Mouse (Mus musculus): ENCODE measurements around the gene Cep55. TPM values are rescaled to one million over a fixed set of nuclear protein-coding genes. Genes with fewer than 3 reads are reported as not detected.

Gene Cep55
- total RNA-seq (2021): not detected
- long read RNA-seq, experiment 1: 0 reads
- long read RNA-seq, experiment 2: 0 reads

DNA sequence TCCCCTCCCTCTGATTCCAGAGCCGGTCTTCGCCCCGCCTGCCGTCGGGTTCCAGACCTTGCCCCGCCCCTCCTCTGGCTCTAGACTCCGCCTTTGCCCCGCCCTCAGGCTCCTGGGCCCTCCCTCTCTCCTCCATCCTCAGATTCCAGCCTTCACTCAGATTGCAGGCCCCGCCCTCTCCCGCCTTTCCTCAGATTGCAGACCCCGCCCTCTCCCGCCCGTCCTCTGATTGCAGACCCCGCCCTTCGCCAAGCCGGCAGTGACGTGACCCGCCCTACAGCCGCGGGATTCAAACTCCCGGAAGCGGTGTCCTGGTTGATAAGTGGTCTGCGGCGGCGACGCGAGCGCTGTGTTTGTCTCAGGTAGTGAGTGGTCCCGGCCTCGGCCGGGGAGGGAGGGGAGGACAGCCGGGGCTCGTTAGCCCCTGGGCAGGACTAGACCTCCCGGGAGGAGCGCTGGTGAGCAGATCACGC lies at the start of gene Cep55:
Gene Cep55 (plus strand): TSS at position 292 of the 473 bp plus-strand sequence.
- peak; percentile 97 for DNase-seq
- intact Hi-C loops (cut with DNase I): loop anchor here (1.0 kb wide), 1 partner anchor 99 kb away; no protein-coding TSS in a partner anchor
- no peak for TF ChIP-seq CTCF (IDR thresholded peaks at IDR 0.05)
- H3K4me3 ChIP-seq: peak within 1 kb of the TSS; percentile 83
- H3K27ac ChIP-seq: peak within 1 kb of the TSS; percentile 79

DNA sequence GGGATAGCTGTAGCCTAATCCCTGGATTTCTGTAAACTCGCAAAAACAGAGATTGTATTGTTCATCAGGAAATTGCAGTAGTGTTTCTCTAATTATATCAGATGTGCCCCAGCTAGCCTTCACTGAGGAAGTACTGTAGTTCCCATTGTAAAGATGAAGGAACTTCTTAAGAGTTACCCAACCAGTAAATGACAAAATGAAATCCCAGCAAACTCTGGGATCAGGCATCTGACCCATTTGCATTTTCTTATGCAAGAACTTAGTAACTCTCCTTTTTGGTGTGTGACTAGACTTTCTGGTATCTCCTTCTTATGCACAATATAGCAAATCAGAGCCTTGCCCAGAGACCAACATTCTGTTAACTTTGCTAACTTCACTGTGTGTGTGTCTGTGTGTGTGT lies 43.4 kb upstream of the Cep55 start:
- no peak overlapping the region for H3K27ac ChIP-seq
- intact Hi-C loops (cut with DNase I): no loop called here
- H3K4me3 ChIP-seq: no peak overlapping the region
- no peak for TF ChIP-seq CTCF (IDR thresholded peaks at IDR 0.05)
- DNase-seq: no peak

DNA sequence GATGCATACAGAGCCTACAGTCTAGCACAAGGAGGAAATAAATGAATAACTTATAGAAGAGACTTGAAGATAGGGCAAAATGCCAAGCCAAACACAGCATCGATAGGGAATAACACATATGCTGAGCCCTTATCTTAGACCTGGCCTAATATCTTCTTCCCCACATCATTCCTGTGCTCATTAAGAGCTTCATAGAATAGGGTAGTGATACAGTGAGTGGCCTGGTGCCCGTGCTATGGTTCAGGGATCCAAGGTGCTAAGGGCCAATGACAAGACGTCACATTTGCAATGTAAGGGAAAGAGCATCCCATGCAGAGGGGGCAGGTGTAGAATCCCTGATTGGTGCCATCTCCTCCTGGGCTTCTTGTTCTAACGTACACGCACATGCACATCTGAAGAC lies 40.4 kb upstream of the Cep55 start:
- TF ChIP-seq CTCF (IDR thresholded peaks at IDR 0.05): no peak
- Histone ChIP-seq H3K4me3 (no peak overlapping the region), H3K27ac (no peak overlapping the region)
- DNase-seq: no peak
- intact Hi-C loops (cut with DNase I): no loop called here

DNA sequence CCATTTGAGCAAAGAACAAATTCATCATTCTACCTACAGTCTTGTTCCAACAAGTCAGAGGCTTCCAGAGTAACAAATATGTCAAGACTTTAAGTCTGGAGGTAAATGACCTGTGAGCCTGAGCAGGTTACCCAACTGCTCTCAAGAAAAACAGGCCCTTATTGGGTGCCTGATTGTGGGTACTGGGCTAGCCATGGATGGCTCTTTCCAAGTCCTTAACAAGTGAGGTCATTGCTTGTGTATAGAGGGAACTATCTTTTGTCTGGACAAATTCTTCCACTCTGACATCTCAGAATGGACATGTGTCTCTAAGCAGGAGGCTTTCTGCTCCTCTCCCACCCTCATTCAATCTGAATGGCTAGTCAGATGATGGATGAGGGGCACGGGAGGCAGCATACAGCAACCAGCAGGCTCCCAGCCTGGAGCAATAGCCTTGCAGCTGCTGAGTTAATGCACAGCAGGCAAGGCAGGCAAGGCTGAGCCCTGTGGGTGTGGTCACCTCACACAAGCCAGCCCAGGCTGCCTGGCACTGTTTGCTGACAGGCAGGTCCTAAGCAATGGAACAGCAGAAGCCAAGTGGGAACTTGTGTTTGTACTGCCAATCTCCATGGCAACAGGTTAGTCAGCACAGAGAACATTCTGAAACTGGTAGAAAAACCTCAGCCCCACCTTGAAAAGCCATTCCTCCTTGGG lies 39.5 kb upstream of the Cep55 start:
- TF ChIP-seq CTCF (IDR thresholded peaks at IDR 0.05): no peak
- DNase-seq: peak; percentile 82
- H3K27ac ChIP-seq: peak overlapping the region; percentile 64
- no peak overlapping the region for H3K4me3 ChIP-seq
- intact Hi-C loops (cut with DNase I): no loop called here

DNA sequence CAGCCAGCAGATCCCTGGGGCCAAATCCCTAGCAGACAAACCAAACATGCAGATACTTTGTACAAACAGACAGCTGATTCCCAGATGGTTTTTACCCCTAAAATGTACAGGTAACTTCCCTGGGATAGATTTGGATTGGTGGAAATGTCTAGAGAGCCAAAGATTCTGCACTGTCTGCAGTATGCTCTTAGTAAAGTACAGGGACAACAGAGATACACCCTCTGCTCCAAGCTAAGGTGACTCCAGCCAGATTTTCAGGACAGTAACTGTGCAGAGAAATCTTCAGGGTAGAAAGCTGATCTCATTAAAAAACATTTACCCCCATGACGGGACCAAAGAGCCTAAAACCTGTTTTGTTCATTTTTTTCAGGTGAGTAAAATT lies 38.9 kb upstream of the Cep55 start:
- H3K27ac ChIP-seq: peak overlapping the region; percentile 64
- no peak for DNase-seq

DNA sequence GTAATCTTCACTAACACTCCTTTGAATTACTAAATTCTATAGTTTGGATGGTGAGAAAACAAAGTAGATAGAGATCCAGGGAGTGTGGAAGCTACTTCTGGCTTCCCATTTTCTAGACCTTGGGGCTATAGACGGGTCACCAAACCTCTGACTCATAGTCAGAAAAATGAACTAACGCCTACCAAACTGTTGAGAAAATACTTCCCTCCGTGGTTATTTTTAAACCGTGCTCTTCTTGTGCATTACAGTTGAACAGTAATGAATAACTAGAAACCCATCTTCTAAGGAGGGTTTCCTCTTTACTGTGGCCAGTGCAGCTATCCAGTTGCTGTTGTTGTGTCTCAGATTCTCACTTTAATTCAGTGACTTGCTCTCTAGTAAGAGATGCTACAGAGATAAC lies 32.1 kb upstream of the Cep55 start:
- Histone ChIP-seq H3K27ac (peak overlapping the region; percentile 32), H3K4me3 (no peak overlapping the region)
- intact Hi-C loops (cut with DNase I): no loop called here
- no peak for TF ChIP-seq CTCF (IDR thresholded peaks at IDR 0.05)
- no peak for DNase-seq

More for the DNA sequence above, 38.9 kb upstream of the Cep55 start:
- no peak for TF ChIP-seq CTCF (IDR thresholded peaks at IDR 0.05)
- intact Hi-C loops (cut with DNase I): no loop called here
- no peak overlapping the region for H3K4me3 ChIP-seq

DNA sequence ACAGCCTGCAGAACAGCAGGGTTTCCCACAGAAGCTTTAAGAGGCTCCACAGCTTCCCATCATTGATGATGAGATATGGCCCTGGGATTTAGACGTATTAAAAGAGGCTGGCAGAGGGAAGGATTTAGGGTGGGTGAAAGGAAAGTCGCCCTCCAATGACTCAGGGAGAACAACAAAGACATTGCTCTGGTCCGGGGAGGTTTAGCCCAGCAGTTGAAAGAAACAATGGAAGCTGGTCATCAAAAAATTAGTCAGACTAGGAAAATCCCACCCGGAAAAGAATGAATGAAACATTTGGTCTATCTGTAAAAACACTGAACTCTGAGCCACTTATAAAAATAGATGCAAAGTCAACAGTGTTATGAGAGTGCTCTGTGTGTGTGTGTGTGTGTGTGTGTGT lies 31.2 kb upstream of the Cep55 start:
- no peak for DNase-seq
- TF ChIP-seq CTCF (IDR thresholded peaks at IDR 0.05): no peak
- H3K27ac ChIP-seq: no peak overlapping the region; the same call in 1 of the 2 replicates
- intact Hi-C loops (cut with DNase I): no loop called here
- no peak overlapping the region for H3K4me3 ChIP-seq

DNA sequence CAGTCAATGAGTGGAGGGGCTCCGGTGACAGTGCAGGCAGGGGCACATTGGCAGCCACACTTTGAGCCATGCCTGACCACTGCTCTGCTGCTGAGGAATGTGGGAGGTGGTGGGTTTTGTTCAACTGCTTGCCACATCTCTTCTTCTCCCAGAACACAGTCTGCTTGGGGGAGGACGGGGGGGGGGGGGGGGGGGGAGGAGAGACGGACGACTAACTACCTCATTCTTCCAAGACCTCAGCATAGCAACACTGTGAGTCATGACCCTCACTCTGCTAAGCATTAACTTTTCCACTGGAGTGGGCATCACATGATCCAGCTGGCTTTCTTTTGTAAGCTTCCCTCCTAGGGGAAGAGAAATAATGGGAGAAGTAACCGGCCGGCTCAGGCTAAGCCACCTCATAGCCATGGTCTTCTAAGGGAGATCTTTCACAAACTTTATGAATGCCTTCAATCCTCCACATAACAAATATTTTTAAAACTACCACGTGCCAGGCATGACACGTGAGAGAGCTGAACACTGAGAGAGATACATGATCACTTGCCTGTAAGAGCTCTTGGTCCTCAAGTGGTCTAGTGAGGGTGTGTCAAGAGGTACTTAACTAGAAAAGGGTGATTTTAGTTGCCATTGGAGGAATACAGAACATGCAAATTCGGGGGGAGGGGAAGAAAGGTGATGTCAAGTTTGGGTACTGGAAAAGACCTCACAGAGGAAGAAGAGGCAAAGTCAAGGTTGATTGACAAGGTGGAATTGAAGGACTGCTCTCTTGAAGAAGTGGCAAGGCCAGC lies 29.4 kb upstream of the Cep55 start:
- H3K27ac ChIP-seq: peak overlapping the region; percentile 77
- H3K4me3 ChIP-seq: no peak overlapping the region
- no peak for TF ChIP-seq CTCF (IDR thresholded peaks at IDR 0.05)
- DNase-seq: peak; percentile 42
- intact Hi-C loops (cut with DNase I): no loop called here

DNA sequence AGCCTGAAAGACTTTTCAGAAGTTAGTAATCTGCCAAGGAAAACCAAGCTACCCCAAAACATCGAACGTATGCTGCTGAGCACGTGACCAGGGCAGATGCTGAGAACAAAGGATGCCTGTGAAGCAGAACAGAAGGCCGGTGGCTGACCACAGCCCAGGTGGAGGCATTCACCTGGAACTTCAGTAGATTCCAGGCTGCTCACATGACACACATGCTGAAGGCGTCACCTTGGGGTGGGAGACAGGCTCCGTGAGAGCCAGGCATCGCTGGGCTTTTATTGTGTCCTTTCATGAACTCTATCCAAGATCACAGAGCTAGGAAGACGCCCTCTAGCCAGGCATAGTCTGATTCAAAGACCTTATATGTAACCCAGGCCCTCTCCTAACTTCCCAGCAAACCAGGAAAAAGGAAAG lies 28.6 kb upstream of the Cep55 start:
- no peak overlapping the region for H3K4me3 ChIP-seq
- TF ChIP-seq CTCF (IDR thresholded peaks at IDR 0.05): no peak
- intact Hi-C loops (cut with DNase I): no loop called here
- peak overlapping the region; percentile 77 for H3K27ac ChIP-seq
- no peak for DNase-seq

DNA sequence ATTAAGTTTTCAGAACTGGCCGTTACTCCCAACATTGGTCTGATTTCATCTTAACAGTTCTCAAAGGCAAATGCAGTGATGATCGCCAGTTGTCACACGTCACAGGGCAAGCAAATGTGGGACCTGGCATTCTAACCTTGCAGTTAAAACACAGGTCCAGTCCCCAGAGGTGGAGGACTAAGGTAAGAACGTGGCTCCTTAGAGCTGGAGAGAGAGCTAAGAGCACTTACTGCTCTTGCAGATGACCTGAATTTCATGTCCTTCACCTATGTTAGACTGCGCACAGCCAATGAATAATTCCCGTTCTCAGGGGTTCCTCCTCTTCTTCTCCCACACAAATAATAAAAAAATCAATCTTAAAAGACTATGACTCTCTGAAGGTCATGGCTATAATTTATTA lies 27.4 kb upstream of the Cep55 start:
- intact Hi-C loops (cut with DNase I): no loop called here
- Histone ChIP-seq H3K4me3 (no peak overlapping the region), H3K27ac (peak overlapping the region; percentile 77)
- no peak for DNase-seq
- TF ChIP-seq CTCF (IDR thresholded peaks at IDR 0.05): no peak

DNA sequence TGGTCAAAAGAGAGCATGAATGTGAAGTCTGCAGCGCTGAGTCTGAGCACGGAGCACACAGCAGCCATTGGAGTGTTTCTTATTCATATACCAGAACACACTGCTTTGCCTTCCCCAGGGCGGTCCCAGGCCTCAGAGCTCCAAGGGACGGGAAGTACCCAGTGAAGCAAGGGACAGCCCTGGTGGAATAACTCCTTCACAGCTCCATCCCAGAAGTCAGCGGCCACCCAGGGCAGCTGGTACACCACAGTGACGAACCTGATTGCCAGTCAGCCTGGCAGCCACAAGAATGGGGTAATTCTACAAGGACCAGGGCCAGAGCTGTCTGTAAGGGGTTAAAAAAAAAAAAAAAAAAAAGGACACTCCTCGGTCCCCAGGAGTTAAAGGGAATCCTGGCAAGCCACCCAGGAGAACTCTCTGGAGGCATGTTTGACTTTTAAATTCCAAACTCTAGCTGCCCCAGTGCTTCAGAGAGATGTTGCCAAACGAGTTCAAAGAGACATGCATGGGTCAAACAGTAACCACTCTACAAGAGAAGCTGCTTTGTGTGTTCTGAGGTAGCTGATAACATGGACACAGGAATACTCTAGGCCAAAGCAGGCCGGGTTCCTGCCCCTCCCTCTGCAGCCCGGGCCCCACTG lies 26.8 kb upstream of the Cep55 start:
- intact Hi-C loops (cut with DNase I): no loop called here
- DNase-seq: peak; percentile 35
- H3K27ac ChIP-seq: peak overlapping the region; percentile 77
- no peak overlapping the region for H3K4me3 ChIP-seq
- no peak for TF ChIP-seq CTCF (IDR thresholded peaks at IDR 0.05)

DNA sequence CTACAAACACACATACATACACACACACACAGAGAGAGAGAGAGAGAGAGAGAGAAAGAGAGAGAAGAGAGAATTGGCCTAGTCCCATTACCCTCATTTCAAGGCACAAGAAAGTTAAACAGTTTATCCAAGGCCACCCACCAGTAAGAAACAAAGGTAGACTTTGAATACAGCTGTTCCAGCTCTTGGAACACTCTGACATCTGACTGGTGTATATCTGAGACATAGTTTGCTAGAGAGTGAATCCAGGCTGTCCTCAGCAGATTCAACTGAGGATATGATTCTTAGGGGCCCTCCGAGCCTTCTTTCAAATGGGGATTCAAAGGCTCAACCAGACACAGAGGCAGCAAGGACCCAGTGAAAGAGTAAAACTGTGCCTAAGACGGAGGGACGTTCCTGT lies 25.5 kb upstream of the Cep55 start:
- Histone ChIP-seq H3K4me3 (peak overlapping the region; percentile 21; the same call in 1 of the 2 replicates), H3K27ac (peak overlapping the region; percentile 77)
- intact Hi-C loops (cut with DNase I): no loop called here
- TF ChIP-seq CTCF (IDR thresholded peaks at IDR 0.05): no peak
- no peak for DNase-seq

DNA sequence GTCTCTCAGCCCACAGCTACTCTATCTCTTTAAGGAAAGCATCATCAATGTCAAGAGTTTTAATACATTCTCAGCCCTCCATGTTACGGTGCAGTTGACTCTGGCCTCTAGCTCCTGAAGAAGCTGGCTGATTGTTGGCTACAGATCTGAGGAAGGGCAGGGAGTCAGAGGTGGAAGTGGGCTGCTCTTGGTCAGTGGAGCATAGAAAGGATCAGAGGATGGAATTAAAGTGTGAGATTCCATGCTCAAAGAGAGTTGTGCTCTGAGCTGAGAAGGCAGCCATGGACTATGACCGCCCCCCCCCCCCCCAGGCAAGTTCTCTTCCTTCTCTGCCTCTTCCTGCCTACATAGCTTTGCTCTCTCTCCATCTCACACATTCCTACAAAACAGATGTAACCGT lies 24.9 kb upstream of the Cep55 start:
- TF ChIP-seq CTCF (IDR thresholded peaks at IDR 0.05): no peak
- intact Hi-C loops (cut with DNase I): no loop called here
- Histone ChIP-seq H3K27ac (peak overlapping the region; percentile 77), H3K4me3 (peak overlapping the region; percentile 21; the same call in 1 of the 2 replicates)
- no peak for DNase-seq
